Mouse (Mus musculus) intestine, embryonic 14.5 days (tissue): Measurements from ENCODE around the gene Rgs16. TPM values are rescaled to one million over a fixed set of nuclear protein-coding genes. Genes with fewer than 3 reads are reported as not detected.

Experiments used
- ATAC-seq: fragments of 200-750 bp; cut with Nextera tagmentation; replicated peaks from 2 replicates; pipeline ENCODE4 v1.8.0; 2017; ENCODE audit warnings: low read depth, moderate number of reproducible peaks, moderate TSS enrichment, moderate library complexity; ENCODE audit not compliant: low FRiP score, low TSS enrichment
- DNase-seq: peaks from one replicate; pipeline ENCODE4 v3.0.0-alpha.2; 2018; ENCODE audit warnings: low spot score
- H3K27ac ChIP-seq: fragments of 300-500 bp; sonication (generic); 2 replicates; pipeline ENCODE4 v1.5.1; 2014; ENCODE audit warnings: low read depth, mild to moderate bottlenecking, control low read depth
- H3K27me3 ChIP-seq: fragments of 300-500 bp; sonication (generic); replicated peaks from 2 replicates; pipeline ENCODE4 v1.6.1; 2014; ENCODE audit warnings: low read length, control low read depth; ENCODE audit not compliant: control insufficient read depth, insufficient read depth
- H3K36me3 ChIP-seq: fragments of 300-500 bp; sonication (generic); 2 replicates; pipeline ENCODE4 v1.6.1; 2014; ENCODE audit warnings: low read length, control low read depth; ENCODE audit not compliant: control insufficient read depth, insufficient read depth
- H3K4me1 ChIP-seq: fragments of 300-500 bp; sonication (generic); replicated peaks from 2 replicates; pipeline ENCODE4 v1.6.1; 2014; ENCODE audit warnings: low read length, control low read depth, mixed read lengths; ENCODE audit not compliant: control insufficient read depth, insufficient read depth
- H3K4me2 ChIP-seq: fragments of 300-500 bp; sonication (generic); 2 replicates; pipeline ENCODE4 v1.6.1; 2014; ENCODE audit warnings: low read length
- H3K4me3 ChIP-seq: fragments of 300-500 bp; sonication (generic); 2 replicates; pipeline ENCODE4 v1.5.1; 2014; ENCODE audit warnings: low read depth, low read length, control low read depth, mixed read lengths
- H3K9ac ChIP-seq: fragments of 300-500 bp; sonication (generic); 2 replicates; pipeline ENCODE4 v1.6.1; 2014; ENCODE audit warnings: mild to moderate bottlenecking, low read length
- H3K9me3 ChIP-seq: fragments of 300-500 bp; sonication (generic); 2 replicates; pipeline ENCODE4 v1.6.1; 2016; ENCODE audit warnings: low read length, control low read depth; ENCODE audit not compliant: control insufficient read depth
- WGBS: fragments of 180-500 bp; shearing (Covaris S2); extraction: QIAGEN DNeasy Blood & Tissue Kit; methylation state at CpG from one replicate; pipeline ENCODE4 v1.1.7; 2014; 5-methylcytosine and 5-hydroxymethylcytosine counted together
- polyA plus RNA-seq: library from polyadenylated mRNA; unstranded; fragments of >200 nt; fragmentation: Nextera tagmentation; extraction: Ambion mirVana; gene quantifications from 2 replicates; pipeline ENCODE4 v1.2.1, GENCODE M21; 2014

Rgs16 gene
- polyA plus RNA-seq, 1 experiment from 2014 or later, result 2.7 TPM

GRCm38 (mm10) chr1:153729806-153730205 is 10.3 kb upstream of the Rgs16 start:
- H3K36me3 ChIP-seq, result no peaks in the 10 kb centered on the region
- ATAC-seq, result no peak
- no peaks in the 10 kb centered on the region for H3K9me3 ChIP-seq
- no peak overlapping the region for H3K9ac ChIP-seq
- DNase-seq, result no peak
- 67% methylated on average over 2 of the region's 2 CpGs for WGBS
- no peaks in the 10 kb centered on the region for H3K4me1 ChIP-seq
- no peak overlapping the region for H3K4me3 ChIP-seq
- H3K27ac ChIP-seq, result no peak overlapping the region
- H3K4me2 ChIP-seq, result no peak overlapping the region
- peaks cover 7% of the 10 kb centered on the region for H3K27me3 ChIP-seq

GRCm38 (mm10) chr1:153730671-153731070 is 9.5 kb upstream of the Rgs16 start:
- ATAC-seq, result no peak
- Histone ChIP-seq H3K4me2 (no peak overlapping the region), H3K9ac (no peak overlapping the region), H3K27me3 (peaks cover 11% of the 10 kb centered on the region), H3K4me3 (no peak overlapping the region), H3K27ac (no peak overlapping the region), H3K4me1 (no peaks in the 10 kb centered on the region), H3K9me3 (no peaks in the 10 kb centered on the region), H3K36me3 (no peaks in the 10 kb centered on the region)
- WGBS, result 51% methylated on average over 3 of the region's 3 CpGs
- DNase-seq, result no peak

- Histone ChIP-seq H3K36me3 (no peaks in the 10 kb centered on the region), H3K9ac (no peak overlapping the region), H3K9me3 (no peaks in the 10 kb centered on the region), H3K4me1 (no peaks in the 10 kb centered on the region), H3K4me2 (no peak overlapping the region), H3K27ac (no peak overlapping the region), H3K4me3 (no peak overlapping the region), H3K27me3 (peaks cover 23% of the 10 kb centered on the region)
- no peak for ATAC-seq
- no peak for DNase-seq
- WGBS, result 50% methylated on average over 9 of the region's 9 CpGs
These were observed 7.0 kb upstream of the Rgs16 start for GRCm38 (mm10) chr1:153733181-153733580.

- Histone ChIP-seq H3K4me2 (no peak overlapping the region), H3K9me3 (no peaks in the 10 kb centered on the region)
- ATAC-seq, result no peak
These were observed 5.3 kb upstream of the Rgs16 start for GRCm38 (mm10) chr1:153734866-153735265.

GRCm38 (mm10) chr1:153736096-153736495 is 4.1 kb upstream of the Rgs16 start:
- Histone ChIP-seq H3K4me1 (peaks cover 5% of the 10 kb centered on the region; the same call in 1 of the 2 replicates), H3K27ac (no peak overlapping the region), H3K9ac (no peak overlapping the region), H3K4me3 (no peak overlapping the region), H3K4me2 (no peak overlapping the region), H3K27me3 (peaks cover 49% of the 10 kb centered on the region), H3K36me3 (no peaks in the 10 kb centered on the region), H3K9me3 (no peaks in the 10 kb centered on the region)
- 64% methylated on average over 6 of the region's 6 CpGs for WGBS
- no peak for ATAC-seq
- DNase-seq, result no peak

More at GRCm38 (mm10) chr1:153734866-153735265, 5.3 kb upstream of the Rgs16 start:
- peaks cover 38% of the 10 kb centered on the region for H3K27me3 ChIP-seq
- H3K9ac ChIP-seq, result no peak overlapping the region
- 70% methylated on average over 4 of the region's 4 CpGs for WGBS
- H3K4me3 ChIP-seq, result no peak overlapping the region
- H3K36me3 ChIP-seq, result no peaks in the 10 kb centered on the region
- no peaks in the 10 kb centered on the region for H3K4me1 ChIP-seq
- no peak overlapping the region for H3K27ac ChIP-seq
- DNase-seq, result no peak

- no peak for ATAC-seq
These were observed 2.8 kb upstream of the Rgs16 start for GRCm38 (mm10) chr1:153737101-153738085.

GRCm38 (mm10) chr1:153739437-153740015 is 623 bp upstream of the Rgs16 start:
- H3K27ac ChIP-seq, result no peak overlapping the region
- no peak overlapping the region for H3K9ac ChIP-seq
- peaks cover 5% of the 10 kb centered on the region; the same call in 1 of the 2 replicates for H3K4me1 ChIP-seq
- no peak for DNase-seq
- no peaks in the 10 kb centered on the region for H3K36me3 ChIP-seq
- H3K4me3 ChIP-seq, result peak overlapping the region; percentile 40
- peaks cover 54% of the 10 kb centered on the region for H3K27me3 ChIP-seq
- no peaks in the 10 kb centered on the region for H3K9me3 ChIP-seq
- no peak for ATAC-seq
- 17% methylated on average over 13 of the region's 13 CpGs for WGBS
- H3K4me2 ChIP-seq, result peak overlapping the region; percentile 68

More at GRCm38 (mm10) chr1:153737101-153738085, 2.8 kb upstream of the Rgs16 start:
- H3K4me3 ChIP-seq, result no peak overlapping the region
- no peak overlapping the region for H3K27ac ChIP-seq
- WGBS, result 57% methylated on average over 9 of the region's 9 CpGs
- no peak overlapping the region for H3K9ac ChIP-seq
- no peaks in the 10 kb centered on the region for H3K9me3 ChIP-seq
- peaks cover 58% of the 10 kb centered on the region for H3K27me3 ChIP-seq
- peaks cover 5% of the 10 kb centered on the region; the same call in 1 of the 2 replicates for H3K4me1 ChIP-seq
- no peak for DNase-seq
- no peak overlapping the region for H3K4me2 ChIP-seq
- H3K36me3 ChIP-seq, result no peaks in the 10 kb centered on the region

- Histone ChIP-seq H3K27ac (no peak overlapping the region), H3K4me3 (peak overlapping the region; percentile 40), H3K9ac (0 out of 2 replicates have a peak overlapping the region, but pooled peaks have one; percentile 30), H3K4me1 (peaks cover 5% of the 10 kb centered on the region; the same call in 1 of the 2 replicates), H3K27me3 (peaks cover 47% of the 10 kb centered on the region), H3K4me2 (peak overlapping the region; percentile 68), H3K9me3 (no peaks in the 10 kb centered on the region), H3K36me3 (no peaks in the 10 kb centered on the region)
- DNase-seq, result no peak
- 40% methylated on average over 12 of the region's 12 CpGs for WGBS
- no peak for ATAC-seq
These were observed 739 bp downstream of the Rgs16 start for GRCm38 (mm10) chr1:153740775-153741400.
